9 mouse cellular contexts compared by ENCODE assay signal in the genomic region with DNA sequence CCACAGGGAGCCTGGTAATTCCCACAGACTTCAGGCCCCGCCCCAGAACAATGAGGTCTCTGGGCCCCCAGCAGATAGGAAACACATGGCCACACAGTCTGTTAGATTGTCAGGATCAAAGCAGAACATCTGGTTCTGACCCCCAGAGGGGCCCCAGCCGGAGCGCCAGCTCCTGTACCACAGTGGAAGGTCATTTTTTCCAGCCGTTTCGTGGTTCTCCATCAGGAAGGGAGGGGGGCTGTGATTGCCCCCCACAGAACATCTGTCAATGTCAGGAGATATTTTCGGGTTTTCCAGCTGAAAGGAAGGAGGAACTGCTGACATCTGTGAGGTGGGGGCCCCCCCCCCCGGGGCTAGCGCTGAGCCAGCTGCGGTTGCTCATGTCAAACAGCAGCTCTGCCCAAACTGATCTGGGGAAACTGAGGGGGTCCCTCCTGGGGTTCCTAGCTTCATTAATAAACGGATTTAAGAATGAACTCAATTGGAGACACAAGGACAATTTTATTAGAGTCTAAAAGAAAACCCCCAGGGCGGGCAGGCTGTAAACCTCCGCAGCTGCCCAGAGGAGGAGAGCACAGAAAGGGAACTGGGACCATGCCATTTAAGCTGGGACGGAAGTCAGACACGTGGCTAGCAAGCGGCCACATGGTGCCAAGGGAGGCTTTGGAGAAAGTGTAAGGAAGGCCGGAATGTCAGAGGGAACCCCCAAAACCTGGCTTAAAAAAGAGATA. TPM values are rescaled to one million over a fixed set of nuclear protein-coding genes. Genes with fewer than 3 reads are reported as not detected.
DNase-seq lines count a peak whose midpoint lies in the region; ATAC-seq lines count a peak whose summit lies in the region.
"Had no signal": no experiment of that assay in that cellular context is flagged by ENCODE, and none has a peak within 500 bp of the region (broad histone marks: within the 10 kb centered on the region; RNA-seq: fewer than 3 reads in every experiment).

No protein-coding gene starts in this region.

- DNase-seq in kidney, postnatal 10 days: peak; percentile 62
- no peak for DNase-seq in kidney, adult 9 months
- DNase-seq in forelimb bud, embryonic 11.5 days (ENCODE audit: low read depth, low spot score): peak; percentile 76
- peak; percentile 60 for DNase-seq in skeletal muscle tissue, adult 2 months (ENCODE audit: low read depth, low spot score)
- no peak for DNase-seq in layer of hippocampus, postnatal 36 days
- DNase-seq in left cerebral cortex, postnatal 14 days (ENCODE audit: low spot score in 2 of 2): no peak

- H3K4me1 ChIP-seq in hindbrain, embryonic 12.5 days: peaks cover 19% of the 10 kb centered on the region
- H3K4me1 ChIP-seq in lung, embryonic 16.5 days (replicated peaks; ENCODE audit: control insufficient read depth, insufficient read depth, low read length): peaks cover 20% of the 10 kb centered on the region

- H3K27me3 ChIP-seq in hindbrain, embryonic 12.5 days: peaks cover 6% of the 10 kb centered on the region; the same call in 1 of the 2 replicates
- no peaks in the 10 kb centered on the region for H3K27me3 ChIP-seq in lung, embryonic 16.5 days (ENCODE audit: control insufficient read depth, insufficient read depth, low read depth, low read length)
- H3K27me3 ChIP-seq: Patski had no signal

- intact Hi-C loops in left cerebral cortex, postnatal 14 days (cut with DNase I): loop anchor here (5.0 kb wide), 1 partner anchor 128 kb away; a partner anchor contains a TSS

- no peak overlapping the region for H3K4me3 ChIP-seq in hindbrain, embryonic 12.5 days
- H3K4me3 ChIP-seq in lung, embryonic 16.5 days (ENCODE audit: low read length): peak overlapping the region; percentile 9; the same call in 1 of the 2 replicates

- H3K4me2 ChIP-seq in hindbrain, embryonic 12.5 days (replicated peaks): peak overlapping the region; percentile 38
- peak overlapping the region; percentile 46 for H3K4me2 ChIP-seq in lung, embryonic 16.5 days (ENCODE audit: low read depth, low read length)

- no peaks in the 10 kb centered on the region for H3K9me3 ChIP-seq in hindbrain, embryonic 12.5 days (replicated peaks)
- no peaks in the 10 kb centered on the region for H3K9me3 ChIP-seq in lung, embryonic 16.5 days (ENCODE audit: control insufficient read depth, low read length)

- H3K27ac ChIP-seq in hindbrain, embryonic 12.5 days: peak overlapping the region; percentile 30
- peak overlapping the region; percentile 83 for H3K27ac ChIP-seq in lung, embryonic 16.5 days (ENCODE audit: low read length)

- H3K36me3 ChIP-seq in hindbrain, embryonic 12.5 days: no peaks in the 10 kb centered on the region
- no peaks in the 10 kb centered on the region for H3K36me3 ChIP-seq in lung, embryonic 16.5 days (ENCODE audit: control insufficient read depth, insufficient read depth, low read length)

- WGBS in hindbrain, embryonic 12.5 days: 7% methylated on average over 16 of the region's 16 CpGs
- WGBS in lung, embryonic 16.5 days: 12% methylated on average over 16 of the region's 16 CpGs

- peak; percentile 53; the same call in 1 of the 2 replicates for ATAC-seq in hindbrain, embryonic 12.5 days (ENCODE audit: low FRiP score)
- peak; percentile 76 for ATAC-seq in lung, embryonic 16.5 days (ENCODE audit: low read depth)
- ATAC-seq: Patski had no signal

- H3K9ac ChIP-seq in hindbrain, embryonic 12.5 days: 0 out of 2 replicates have a peak overlapping the region, but pooled peaks have one; percentile 8
- H3K9ac ChIP-seq in lung, embryonic 16.5 days (ENCODE audit: low read length): peak overlapping the region; percentile 21

RNA-seq across cellular contexts. Expression of a gene that starts 16.0 kb away (rescaled TPM):
- polyA plus RNA-seq in hindbrain, embryonic 12.5 days (2016; fragmentation: Nextera tagmentation; extraction: Ambion mirVana): 94.4 and 97.8 TPM in 2 replicates
- 21.9 and 22.4 TPM in 2 replicates for polyA plus RNA-seq in lung, embryonic 16.5 days (2015; fragmentation: Nextera tagmentation; extraction: Ambion mirVana)
- 10 to 100 TPM; 87.9 to 90.7 TPM for total RNA-seq in layer of hippocampus, postnatal 36 days (2021)
- 10 to 100 TPM; 67.2 to 69.5 TPM for total RNA-seq in left cerebral cortex, postnatal 14 days (2021)

RNA-seq across cellular contexts. Expression of a gene that starts 18.5 kb away (rescaled TPM):
- polyA plus RNA-seq in hindbrain, embryonic 12.5 days (2016; fragmentation: Nextera tagmentation; extraction: Ambion mirVana): 31.2 and 31.7 TPM in 2 replicates
- 15.5 and 15.8 TPM in 2 replicates for polyA plus RNA-seq in lung, embryonic 16.5 days (2015; fragmentation: Nextera tagmentation; extraction: Ambion mirVana)
- total RNA-seq in layer of hippocampus, postnatal 36 days (2021): 10 to 100 TPM; 41.7 to 43.9 TPM
- total RNA-seq in left cerebral cortex, postnatal 14 days (2021): 10 to 100 TPM; 44.3 to 53.6 TPM

RNA-seq across cellular contexts. Expression of a gene that starts 58.1 kb away (rescaled TPM):
- 0.09 TPM in 1 of 2 replicates, not detected in the other for polyA plus RNA-seq in hindbrain, embryonic 12.5 days (2016; fragmentation: Nextera tagmentation; extraction: Ambion mirVana)
- polyA plus RNA-seq in lung, embryonic 16.5 days (2015; fragmentation: Nextera tagmentation; extraction: Ambion mirVana): not detected in 2 replicates
- not detected for total RNA-seq in layer of hippocampus, postnatal 36 days (2021)
- under 1 TPM; 0.55 to 0.77 TPM for total RNA-seq in left cerebral cortex, postnatal 14 days (2021)
- polyA plus RNA-seq: Patski had no signal

Comparison
In these comparisons a context has a peak if more than half of its experiments do, and no peak if none do; other contexts are left out.
1. DNase-seq: peak in kidney, postnatal 10 days (single experiment), forelimb bud, embryonic 11.5 days (single experiment) and skeletal muscle tissue, adult 2 months (single experiment); none in kidney, adult 9 months (single experiment), layer of hippocampus, postnatal 36 days (0 of 2) and left cerebral cortex, postnatal 14 days (0 of 2).